Mouse (Mus musculus): ENCODE measurements around the gene Abcg5. TPM values are rescaled to one million over a fixed set of nuclear protein-coding genes. Genes with fewer than 3 reads are reported as not detected.

The Abcg5 gene
- polyA plus RNA-seq (2012; rRNA removed): 0.45 and 0.47 TPM in 2 replicates

GRCm38 (mm10) chr17:84682734-84683717 is at the start of gene Abcg5:
TSS of gene Abcg5 (minus strand) at chr17:84683011.
- no peak within 1 kb of the TSS for H3K4me3 ChIP-seq (ENCODE audit: insufficient read depth, low read depth, low read length)
- no peak for DNase-seq
- H3K27ac ChIP-seq (ENCODE audit: insufficient read depth, low read depth, low read length): no peak within 1 kb of the TSS

GRCm38 (mm10) chr17:84732612-84733011 is 49.8 kb upstream of the Abcg5 start:
- Histone ChIP-seq H3K4me3 (ENCODE audit: insufficient read depth, low read depth, low read length) (no peak overlapping the region), H3K36me3 (ENCODE audit: control insufficient read depth, insufficient read depth, low read length) (peaks cover 2% of the 10 kb centered on the region; the same call in 1 of the 2 replicates), H3K27ac (ENCODE audit: insufficient read depth, low read depth, low read length) (no peak overlapping the region), H3K4me1 (ENCODE audit: control insufficient read depth, insufficient read depth, low read length) (no peaks in the 10 kb centered on the region), H3K27me3 (replicated peaks; ENCODE audit: control insufficient read depth, insufficient read depth, low read length) (no peaks in the 10 kb centered on the region)
- WGBS: 89% methylated on average over 8 of the region's 8 CpGs
- DNase-seq: no peak
- TF ChIP-seq POLR2A (IDR thresholded peaks at IDR 0.05; ENCODE audit: low read depth, low read length) (no peak), CTCF (conservative IDR thresholded peaks at IDR 0.05; ENCODE audit: insufficient read depth, insufficient read length, low read depth, low read length) (no peak)

More at GRCm38 (mm10) chr17:84682734-84683717, at the start of gene Abcg5:
- Histone ChIP-seq H3K4me1 (ENCODE audit: control insufficient read depth, insufficient read depth, low read length) (no peaks in the 10 kb centered on the region), H3K27me3 (replicated peaks; ENCODE audit: control insufficient read depth, insufficient read depth, low read length) (no peaks in the 10 kb centered on the region), H3K36me3 (ENCODE audit: control insufficient read depth, insufficient read depth, low read length) (no peaks in the 10 kb centered on the region)
- no peak; the same call in 1 of the 2 replicates for TF ChIP-seq CTCF (conservative IDR thresholded peaks at IDR 0.05; ENCODE audit: insufficient read depth, insufficient read length, low read depth, low read length)
- 82% methylated on average over 18 of the region's 18 CpGs for WGBS

DNA sequence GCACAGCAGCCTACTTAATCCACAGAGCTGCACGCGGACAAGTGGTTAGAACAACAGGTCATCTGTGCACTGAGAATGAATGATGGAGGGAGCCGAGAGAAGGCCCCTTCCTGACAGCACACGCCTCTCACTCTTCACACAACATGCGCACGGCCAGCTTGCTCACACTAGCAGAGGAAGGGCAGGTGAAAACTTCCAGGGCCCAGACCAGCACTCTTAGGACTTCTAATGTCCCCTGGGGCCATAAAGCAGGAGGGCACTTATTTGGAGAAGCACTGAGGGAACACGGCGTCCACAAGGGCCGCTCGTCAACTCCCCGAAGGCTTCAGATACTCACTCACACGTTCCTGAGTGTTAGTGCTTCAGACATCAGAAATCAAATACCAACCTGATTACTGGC is 48.5 kb upstream of the Abcg5 start:
- Histone ChIP-seq H3K27ac (ENCODE audit: insufficient read depth, low read depth, low read length) (no peak overlapping the region), H3K4me1 (ENCODE audit: control insufficient read depth, insufficient read depth, low read length) (no peaks in the 10 kb centered on the region), H3K4me3 (ENCODE audit: insufficient read depth, low read depth, low read length) (no peak overlapping the region), H3K27me3 (replicated peaks; ENCODE audit: control insufficient read depth, insufficient read depth, low read length) (no peaks in the 10 kb centered on the region), H3K36me3 (ENCODE audit: control insufficient read depth, insufficient read depth, low read length) (peaks cover 2% of the 10 kb centered on the region)
- TF ChIP-seq CTCF (conservative IDR thresholded peaks at IDR 0.05; ENCODE audit: insufficient read depth, insufficient read length, low read depth, low read length): no peak
- TF ChIP-seq POLR2A (IDR thresholded peaks at IDR 0.05; ENCODE audit: low read depth, low read length): no peak
- DNase-seq: no peak
- WGBS: 87% methylated on average over 12 of the region's 12 CpGs

- no peak for TF ChIP-seq CTCF (conservative IDR thresholded peaks at IDR 0.05; ENCODE audit: insufficient read depth, insufficient read length, low read depth, low read length)
- TF ChIP-seq POLR2A (IDR thresholded peaks at IDR 0.05; ENCODE audit: low read depth, low read length): no peak
- no peak for DNase-seq
- 76% methylated on average over 5 of the region's 5 CpGs for WGBS
- no peak overlapping the region for H3K4me3 ChIP-seq (ENCODE audit: insufficient read depth, low read depth, low read length)
- no peaks in the 10 kb centered on the region for H3K4me1 ChIP-seq (ENCODE audit: control insufficient read depth, insufficient read depth, low read length)
- H3K27ac ChIP-seq (ENCODE audit: insufficient read depth, low read depth, low read length): no peak overlapping the region
- H3K36me3 ChIP-seq (ENCODE audit: control insufficient read depth, insufficient read depth, low read length): peaks cover 2% of the 10 kb centered on the region
- H3K27me3 ChIP-seq (replicated peaks; ENCODE audit: control insufficient read depth, insufficient read depth, low read length): no peaks in the 10 kb centered on the region
Observed at GRCm38 (mm10) chr17:84729140-84729539, 46.3 kb upstream of the Abcg5 start.

- H3K27me3 ChIP-seq (replicated peaks; ENCODE audit: control insufficient read depth, insufficient read depth, low read length): no peaks in the 10 kb centered on the region
- no peak overlapping the region for H3K4me3 ChIP-seq (ENCODE audit: insufficient read depth, low read depth, low read length)
- DNase-seq: no peak
- H3K27ac ChIP-seq (ENCODE audit: insufficient read depth, low read depth, low read length): no peak overlapping the region
- WGBS: 57% methylated on average over 1 of the region's 1 CpGs
- H3K4me1 ChIP-seq (ENCODE audit: control insufficient read depth, insufficient read depth, low read length): no peaks in the 10 kb centered on the region
- no peak for TF ChIP-seq POLR2A (IDR thresholded peaks at IDR 0.05; ENCODE audit: low read depth, low read length)
- no peak for TF ChIP-seq CTCF (conservative IDR thresholded peaks at IDR 0.05; ENCODE audit: insufficient read depth, insufficient read length, low read depth, low read length)
- H3K36me3 ChIP-seq (ENCODE audit: control insufficient read depth, insufficient read depth, low read length): peaks cover 2% of the 10 kb centered on the region
Observed at GRCm38 (mm10) chr17:84728201-84728911, 45.5 kb upstream of the Abcg5 start.

GRCm38 (mm10) chr17:84725163-84725562 is 42.4 kb upstream of the Abcg5 start:
- 96% methylated on average over 3 of the region's 3 CpGs for WGBS
- DNase-seq: no peak

GRCm38 (mm10) chr17:84724028-84724427 is 41.2 kb upstream of the Abcg5 start:
- no peak for DNase-seq
- WGBS: 55% methylated on average over 9 of the region's 9 CpGs

More at GRCm38 (mm10) chr17:84725163-84725562, 42.4 kb upstream of the Abcg5 start:
- Histone ChIP-seq H3K36me3 (ENCODE audit: control insufficient read depth, insufficient read depth, low read length) (peaks cover 5% of the 10 kb centered on the region), H3K27ac (ENCODE audit: insufficient read depth, low read depth, low read length) (no peak overlapping the region), H3K4me3 (ENCODE audit: insufficient read depth, low read depth, low read length) (no peak overlapping the region), H3K27me3 (replicated peaks; ENCODE audit: control insufficient read depth, insufficient read depth, low read length) (no peaks in the 10 kb centered on the region), H3K4me1 (ENCODE audit: control insufficient read depth, insufficient read depth, low read length) (no peaks in the 10 kb centered on the region)
- TF ChIP-seq POLR2A (IDR thresholded peaks at IDR 0.05; ENCODE audit: low read depth, low read length) (no peak), CTCF (conservative IDR thresholded peaks at IDR 0.05; ENCODE audit: insufficient read depth, insufficient read length, low read depth, low read length) (no peak)

More at GRCm38 (mm10) chr17:84724028-84724427, 41.2 kb upstream of the Abcg5 start:
- Histone ChIP-seq H3K36me3 (ENCODE audit: control insufficient read depth, insufficient read depth, low read length) (peaks cover 5% of the 10 kb centered on the region), H3K27ac (ENCODE audit: insufficient read depth, low read depth, low read length) (no peak overlapping the region), H3K4me1 (ENCODE audit: control insufficient read depth, insufficient read depth, low read length) (no peaks in the 10 kb centered on the region), H3K4me3 (ENCODE audit: insufficient read depth, low read depth, low read length) (no peak overlapping the region), H3K27me3 (replicated peaks; ENCODE audit: control insufficient read depth, insufficient read depth, low read length) (no peaks in the 10 kb centered on the region)
- no peak for TF ChIP-seq POLR2A (IDR thresholded peaks at IDR 0.05; ENCODE audit: low read depth, low read length)
